Mouse (Mus musculus): ENCODE results near the gene Depp1. TPM values are rescaled to one million over a fixed set of nuclear protein-coding genes. Genes with fewer than 3 reads are reported as not detected.

Depp1 gene
- polyA plus RNA-seq, 1 experiment from 2014 or later = 17.6 TPM

DNA sequence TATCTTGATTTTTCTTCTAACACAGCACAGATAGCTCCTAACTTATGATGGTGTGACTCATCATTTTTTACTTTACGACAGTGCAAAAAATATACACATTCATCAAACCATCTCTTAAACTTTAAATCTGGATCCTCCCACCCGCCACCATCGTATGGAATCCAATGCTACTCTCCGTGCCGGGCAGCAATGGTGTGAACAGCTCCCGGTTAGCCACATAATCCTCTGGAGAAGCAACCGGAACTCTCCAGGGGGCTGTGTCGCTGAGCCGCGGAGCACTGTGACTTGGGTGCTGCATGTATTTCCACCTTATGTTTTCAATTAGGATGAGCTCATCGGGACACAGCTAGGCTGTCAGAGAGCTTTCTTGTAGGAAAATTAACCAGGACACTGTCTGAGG lies 7.5 kb upstream of the Depp1 start:
- Histone ChIP-seq H3K27ac (ENCODE audit: low read depth, low read length) (no peak overlapping the region), H3K27me3 (replicated peaks; ENCODE audit: control insufficient read depth, insufficient read depth, low read length) (no peaks in the 10 kb centered on the region), H3K4me1 (ENCODE audit: control insufficient read depth, insufficient read depth, low read depth, low read length) (no peaks in the 10 kb centered on the region), H3K4me3 (ENCODE audit: low read length) (no peak overlapping the region), H3K4me2 (ENCODE audit: low read length) (no peak overlapping the region), H3K36me3 (ENCODE audit: control insufficient read depth, insufficient read depth, low read length) (no peaks in the 10 kb centered on the region; the same call in 1 of the 2 replicates), H3K9me3 (ENCODE audit: control insufficient read depth, low read length) (no peaks in the 10 kb centered on the region), H3K9ac (ENCODE audit: low read depth, low read length) (no peak overlapping the region)
- ATAC-seq = no peak
- 89% methylated on average over 11 of the region's 11 CpGs for WGBS

GRCm38 (mm10) chr6:116643881-116644280 lies 6.5 kb upstream of the Depp1 start:
- Histone ChIP-seq H3K4me2 (ENCODE audit: low read length) (no peak overlapping the region), H3K27ac (ENCODE audit: low read depth, low read length) (no peak overlapping the region), H3K27me3 (replicated peaks; ENCODE audit: control insufficient read depth, insufficient read depth, low read length) (no peaks in the 10 kb centered on the region), H3K36me3 (ENCODE audit: control insufficient read depth, insufficient read depth, low read length) (no peaks in the 10 kb centered on the region; the same call in 1 of the 2 replicates), H3K4me3 (ENCODE audit: low read length) (no peak overlapping the region), H3K4me1 (ENCODE audit: control insufficient read depth, insufficient read depth, low read depth, low read length) (no peaks in the 10 kb centered on the region), H3K9ac (ENCODE audit: low read depth, low read length) (no peak overlapping the region), H3K9me3 (ENCODE audit: control insufficient read depth, low read length) (no peaks in the 10 kb centered on the region)
- 58% methylated on average over 4 of the region's 4 CpGs for whole genome bisulfite sequencing
- ATAC-seq = no peak

GRCm38 (mm10) chr6:116644335-116644734 lies 6.1 kb upstream of the Depp1 start:
- ATAC-seq = no peak; the same call in 1 of the 2 replicates
- H3K36me3 ChIP-seq (ENCODE audit: control insufficient read depth, insufficient read depth, low read length) = no peaks in the 10 kb centered on the region; the same call in 1 of the 2 replicates

DNA sequence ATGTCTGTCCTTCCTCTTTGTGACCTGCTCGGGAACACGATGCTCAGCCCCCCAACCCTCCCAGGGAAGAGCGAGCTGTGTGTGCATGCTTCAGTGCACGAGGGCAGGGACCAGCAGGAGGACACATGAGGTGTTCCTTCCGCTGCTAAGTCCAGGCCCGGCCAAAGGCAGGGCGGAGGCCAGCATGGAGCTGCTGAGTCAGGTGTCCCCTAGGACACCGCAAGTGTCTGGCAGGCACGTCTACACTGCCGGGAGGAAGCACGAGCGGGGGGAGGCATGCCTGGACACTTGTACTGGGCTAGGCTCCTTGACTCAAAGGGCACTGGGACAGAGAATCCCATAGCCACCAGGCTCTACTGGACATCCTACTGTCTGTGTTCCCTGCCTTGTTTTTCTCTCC lies 2.6 kb upstream of the Depp1 start:
- peaks cover 3% of the 10 kb centered on the region for H3K4me1 ChIP-seq (ENCODE audit: control insufficient read depth, insufficient read depth, low read depth, low read length)
- 83% methylated on average over 12 of the region's 12 CpGs for WGBS
- ATAC-seq = no peak; the same call in 1 of the 2 replicates
- H3K9ac ChIP-seq (ENCODE audit: low read depth, low read length) = no peak overlapping the region
- no peaks in the 10 kb centered on the region; the same call in 1 of the 2 replicates for H3K36me3 ChIP-seq (ENCODE audit: control insufficient read depth, insufficient read depth, low read length)
- H3K4me3 ChIP-seq (ENCODE audit: low read length) = no peak overlapping the region
- H3K27ac ChIP-seq (ENCODE audit: low read depth, low read length) = no peak overlapping the region
- H3K4me2 ChIP-seq (ENCODE audit: low read length) = no peak overlapping the region
- H3K27me3 ChIP-seq (replicated peaks; ENCODE audit: control insufficient read depth, insufficient read depth, low read length) = no peaks in the 10 kb centered on the region
- H3K9me3 ChIP-seq (ENCODE audit: control insufficient read depth, low read length) = no peaks in the 10 kb centered on the region

More at GRCm38 (mm10) chr6:116644335-116644734, 6.1 kb upstream of the Depp1 start:
- Histone ChIP-seq H3K9me3 (ENCODE audit: control insufficient read depth, low read length) (no peaks in the 10 kb centered on the region), H3K4me3 (ENCODE audit: low read length) (no peak overlapping the region), H3K9ac (ENCODE audit: low read depth, low read length) (no peak overlapping the region), H3K27ac (ENCODE audit: low read depth, low read length) (no peak overlapping the region), H3K4me1 (ENCODE audit: control insufficient read depth, insufficient read depth, low read depth, low read length) (no peaks in the 10 kb centered on the region), H3K4me2 (ENCODE audit: low read length) (no peak overlapping the region), H3K27me3 (replicated peaks; ENCODE audit: control insufficient read depth, insufficient read depth, low read length) (no peaks in the 10 kb centered on the region)
- WGBS = 71% methylated on average over 3 of the region's 3 CpGs

GRCm38 (mm10) chr6:116649811-116650210 lies 598 bp upstream of the Depp1 start:
- Histone ChIP-seq H3K4me1 (ENCODE audit: control insufficient read depth, insufficient read depth, low read depth, low read length) (peaks cover 3% of the 10 kb centered on the region), H3K4me2 (ENCODE audit: low read length) (no peak overlapping the region), H3K27me3 (replicated peaks; ENCODE audit: control insufficient read depth, insufficient read depth, low read length) (no peaks in the 10 kb centered on the region), H3K27ac (ENCODE audit: low read depth, low read length) (no peak overlapping the region), H3K9me3 (ENCODE audit: control insufficient read depth, low read length) (no peaks in the 10 kb centered on the region), H3K4me3 (ENCODE audit: low read length) (no peak overlapping the region), H3K36me3 (ENCODE audit: control insufficient read depth, insufficient read depth, low read length) (no peaks in the 10 kb centered on the region; the same call in 1 of the 2 replicates), H3K9ac (ENCODE audit: low read depth, low read length) (no peak overlapping the region)
- no peak for ATAC-seq
- WGBS = 85% methylated on average over 7 of the region's 7 CpGs

DNA sequence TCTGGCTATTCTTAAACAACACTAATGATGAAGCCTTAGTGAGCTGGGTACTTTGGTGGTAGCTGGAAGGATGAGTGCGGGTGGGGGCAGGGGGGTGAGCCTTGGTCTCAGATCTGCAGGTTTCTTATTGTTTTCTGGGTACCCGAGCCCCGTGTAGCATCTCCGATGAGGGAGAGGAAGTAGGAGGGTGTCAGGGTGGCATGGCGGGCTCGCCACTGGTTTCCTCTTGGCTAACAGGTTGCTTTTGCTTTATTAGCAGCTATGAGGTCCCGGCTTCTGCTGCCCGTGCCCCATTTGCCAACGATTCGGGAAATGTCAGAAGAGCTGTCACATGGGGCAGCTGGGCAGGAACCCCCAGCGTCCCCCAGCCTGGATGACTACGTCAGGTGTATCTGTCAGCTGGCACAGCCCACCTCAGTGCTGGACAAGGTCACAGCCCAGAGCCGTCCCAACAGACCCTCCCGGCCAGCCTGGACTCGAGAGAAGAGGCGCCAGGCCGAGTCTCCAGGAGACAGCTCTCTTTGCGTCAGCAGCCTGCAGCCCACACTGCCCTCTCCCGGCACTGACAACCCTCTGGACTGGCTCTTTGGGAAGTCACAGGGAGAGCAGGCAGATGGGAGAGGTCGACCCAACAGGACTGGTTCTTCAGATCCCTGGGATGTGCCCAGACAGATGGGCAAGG lies 1.2 kb downstream of the Depp1 start:
- Histone ChIP-seq H3K9me3 (ENCODE audit: control insufficient read depth, low read length) (no peaks in the 10 kb centered on the region), H3K27me3 (replicated peaks; ENCODE audit: control insufficient read depth, insufficient read depth, low read length) (no peaks in the 10 kb centered on the region), H3K4me1 (ENCODE audit: control insufficient read depth, insufficient read depth, low read depth, low read length) (peaks cover 3% of the 10 kb centered on the region), H3K36me3 (ENCODE audit: control insufficient read depth, insufficient read depth, low read length) (no peaks in the 10 kb centered on the region), H3K4me3 (ENCODE audit: low read length) (no peak overlapping the region), H3K27ac (ENCODE audit: low read depth, low read length) (no peak overlapping the region), H3K4me2 (ENCODE audit: low read length) (no peak overlapping the region), H3K9ac (ENCODE audit: low read depth, low read length) (no peak overlapping the region)
- 77% methylated on average over 20 of the region's 20 CpGs for WGBS
- ATAC-seq = no peak

GRCm38 (mm10) chr6:116653191-116653590 lies 2.8 kb downstream of the Depp1 start:
- WGBS = 72% methylated on average over 3 of the region's 3 CpGs
- Histone ChIP-seq H3K9me3 (ENCODE audit: control insufficient read depth, low read length) (no peaks in the 10 kb centered on the region), H3K4me1 (ENCODE audit: control insufficient read depth, insufficient read depth, low read depth, low read length) (peaks cover 3% of the 10 kb centered on the region), H3K9ac (ENCODE audit: low read depth, low read length) (no peak overlapping the region), H3K27ac (ENCODE audit: low read depth, low read length) (no peak overlapping the region), H3K36me3 (ENCODE audit: control insufficient read depth, insufficient read depth, low read length) (no peaks in the 10 kb centered on the region), H3K4me2 (ENCODE audit: low read length) (no peak overlapping the region), H3K27me3 (replicated peaks; ENCODE audit: control insufficient read depth, insufficient read depth, low read length) (no peaks in the 10 kb centered on the region), H3K4me3 (ENCODE audit: low read length) (no peak overlapping the region)
- ATAC-seq = no peak

- peaks cover 3% of the 10 kb centered on the region for H3K4me1 ChIP-seq (ENCODE audit: control insufficient read depth, insufficient read depth, low read depth, low read length)
- H3K27ac ChIP-seq (ENCODE audit: low read depth, low read length) = no peak overlapping the region
- no peak overlapping the region for H3K4me2 ChIP-seq (ENCODE audit: low read length)
- no peaks in the 10 kb centered on the region for H3K36me3 ChIP-seq (ENCODE audit: control insufficient read depth, insufficient read depth, low read length)
- no peak overlapping the region for H3K4me3 ChIP-seq (ENCODE audit: low read length)
- ATAC-seq = peak; percentile 91
- no peak overlapping the region for H3K9ac ChIP-seq (ENCODE audit: low read depth, low read length)
- no peaks in the 10 kb centered on the region for H3K9me3 ChIP-seq (ENCODE audit: control insufficient read depth, low read length)
- 57% methylated on average over 9 of the region's 9 CpGs for WGBS
- H3K27me3 ChIP-seq (replicated peaks; ENCODE audit: control insufficient read depth, insufficient read depth, low read length) = no peaks in the 10 kb centered on the region
These were observed 3.5 kb downstream of the Depp1 start for GRCm38 (mm10) chr6:116653684-116654454.

DNA sequence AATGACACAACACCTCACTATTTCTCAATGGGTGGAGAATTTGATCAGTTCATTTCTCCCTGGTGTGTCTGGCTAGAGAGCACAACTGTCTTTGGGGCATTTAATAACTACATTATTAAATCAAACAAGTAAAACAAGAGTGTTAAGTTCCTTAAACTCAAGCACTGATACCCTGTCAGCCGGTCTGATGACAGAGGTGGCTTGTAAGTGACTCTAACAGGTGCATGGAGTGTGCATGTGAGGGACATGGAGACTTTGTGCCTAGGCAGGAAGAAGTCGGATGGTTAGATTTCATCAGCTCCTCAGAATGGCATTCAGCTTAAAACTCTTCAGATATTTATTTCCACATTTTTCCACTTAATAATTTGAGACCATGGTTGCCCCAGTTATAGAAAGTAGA lies 13.0 kb downstream of the Depp1 start:
- WGBS = 94% methylated on average over 2 of the region's 2 CpGs
- no peaks in the 10 kb centered on the region for H3K9me3 ChIP-seq (ENCODE audit: control insufficient read depth, low read length)
- H3K4me1 ChIP-seq (ENCODE audit: control insufficient read depth, insufficient read depth, low read depth, low read length) = no peaks in the 10 kb centered on the region; the same call in 1 of the 2 replicates
- no peak overlapping the region for H3K4me2 ChIP-seq (ENCODE audit: low read length)
- ATAC-seq = no peak
- H3K27ac ChIP-seq (ENCODE audit: low read depth, low read length) = no peak overlapping the region
- no peak overlapping the region for H3K9ac ChIP-seq (ENCODE audit: low read depth, low read length)
- no peaks in the 10 kb centered on the region for H3K27me3 ChIP-seq (replicated peaks; ENCODE audit: control insufficient read depth, insufficient read depth, low read length)
- no peaks in the 10 kb centered on the region for H3K36me3 ChIP-seq (ENCODE audit: control insufficient read depth, insufficient read depth, low read length)
- H3K4me3 ChIP-seq (ENCODE audit: low read length) = no peak overlapping the region
